9 mouse cellular contexts compared by ENCODE assay signal in genomic region chr12:27537017-27537416, GRCm38 (mm10).
A peak's percentile ranks its signal among the peaks of the same experiment; 100 is the strongest.
DNase-seq lines count a peak whose midpoint lies in the region; ATAC-seq lines count a peak whose summit lies in the region.
"Had no signal": no experiment of that assay in that cellular context is flagged by ENCODE, and none has a peak within 500 bp of the region (broad histone marks: within the 10 kb centered on the region; RNA-seq: fewer than 3 reads in every experiment).

No protein-coding gene starts in this region.

- 0 out of 2 replicates have a peak overlapping the region, but pooled peaks have one; percentile 23 for H3K27ac ChIP-seq in embryonic facial prominence, embryonic 11.5 days (replicated peaks; ENCODE audit: low read depth, low read length)
- peak overlapping the region; percentile 23; the same call in 1 of the 2 replicates for H3K27ac ChIP-seq in hindbrain, embryonic 10.5 days
- peak overlapping the region; percentile 52 for H3K27ac ChIP-seq in midbrain, embryonic 14.5 days (replicated peaks; ENCODE audit: low read depth, low read length)

- H3K9ac ChIP-seq in embryonic facial prominence, embryonic 11.5 days (replicated peaks; ENCODE audit: low read length): no peak overlapping the region
- no peak overlapping the region for H3K9ac ChIP-seq in midbrain, embryonic 14.5 days (replicated peaks; ENCODE audit: low read length)

- no peaks in the 10 kb centered on the region for H3K27me3 ChIP-seq in embryonic facial prominence, embryonic 11.5 days (ENCODE audit: control insufficient read depth, insufficient read depth, low read length)
- H3K27me3 ChIP-seq in hindbrain, embryonic 10.5 days (ENCODE audit: insufficient read depth, poor library complexity, severe bottlenecking): no peaks in the 10 kb centered on the region
- no peaks in the 10 kb centered on the region for H3K27me3 ChIP-seq in midbrain, embryonic 14.5 days (ENCODE audit: control insufficient read depth, insufficient read depth, low read length)

- no peaks in the 10 kb centered on the region for H3K4me1 ChIP-seq in embryonic facial prominence, embryonic 11.5 days (ENCODE audit: control insufficient read depth, insufficient read depth, low read length)
- peaks cover 20% of the 10 kb centered on the region for H3K4me1 ChIP-seq in hindbrain, embryonic 10.5 days (replicated peaks)
- H3K4me1 ChIP-seq in midbrain, embryonic 14.5 days (ENCODE audit: control insufficient read depth, insufficient read depth, low read length): peaks cover 14% of the 10 kb centered on the region

- no peak overlapping the region for H3K4me2 ChIP-seq in embryonic facial prominence, embryonic 11.5 days (ENCODE audit: low read depth, low read length)
- H3K4me2 ChIP-seq in midbrain, embryonic 14.5 days (ENCODE audit: low read length): no peak overlapping the region

- intact Hi-C loops in left cerebral cortex, postnatal 14 days (cut with DNase I): no loop called here

- WGBS in embryonic facial prominence, embryonic 11.5 days: 39% methylated on average over 9 of the region's 9 CpGs
- WGBS in hindbrain, embryonic 10.5 days: 71% methylated on average over 9 of the region's 9 CpGs
- 37% methylated on average over 9 of the region's 9 CpGs for WGBS in midbrain, embryonic 14.5 days

- H3K9me3 ChIP-seq in embryonic facial prominence, embryonic 11.5 days (replicated peaks; ENCODE audit: control insufficient read depth, low read length): no peaks in the 10 kb centered on the region
- no peaks in the 10 kb centered on the region for H3K9me3 ChIP-seq in hindbrain, embryonic 10.5 days
- no peaks in the 10 kb centered on the region for H3K9me3 ChIP-seq in midbrain, embryonic 14.5 days (ENCODE audit: control insufficient read depth, low read length)

- no peaks in the 10 kb centered on the region for H3K36me3 ChIP-seq in embryonic facial prominence, embryonic 11.5 days (replicated peaks; ENCODE audit: control insufficient read depth, insufficient read depth, low read depth, low read length)
- no peaks in the 10 kb centered on the region for H3K36me3 ChIP-seq in hindbrain, embryonic 10.5 days
- H3K36me3 ChIP-seq in midbrain, embryonic 14.5 days (ENCODE audit: control insufficient read depth, insufficient read depth, low read length): no peaks in the 10 kb centered on the region

- H3K4me3 ChIP-seq in embryonic facial prominence, embryonic 11.5 days (ENCODE audit: low read depth, low read length): no peak overlapping the region
- no peak overlapping the region for H3K4me3 ChIP-seq in hindbrain, embryonic 10.5 days
- H3K4me3 ChIP-seq in midbrain, embryonic 14.5 days (replicated peaks; ENCODE audit: low read depth, low read length): no peak overlapping the region
- H3K4me3 ChIP-seq: erythroblast, embryonic 14.5 days had no signal

- DNase-seq in left cerebral cortex, postnatal 14 days (ENCODE audit: low spot score in 2 of 2): peak; percentile 5 to 7
- DNase-seq in left cerebral cortex, adult 9 months (ENCODE audit: low spot score in 2 of 2): no peak
- DNase-seq in embryonic facial prominence, embryonic 11.5 days (ENCODE audit: low spot score): peak; percentile 47
- DNase-seq in hindbrain, embryonic 10.5 days (ENCODE audit: low spot score): no peak
- peak; percentile 56 for DNase-seq in midbrain, embryonic 14.5 days
- DNase-seq in layer of hippocampus, adult 11-12 months (ENCODE audit: low spot score): no peak
- no peak for DNase-seq in gastrocnemius, postnatal 4 days (ENCODE audit: low spot score in 2 of 2)
- DNase-seq: heart, postnatal 14 days had no signal

- ATAC-seq in embryonic facial prominence, embryonic 11.5 days (replicated peaks; ENCODE audit: insufficient number of reproducible peaks, low FRiP score, low TSS enrichment, low read depth): no peak
- ATAC-seq in midbrain, embryonic 14.5 days (ENCODE audit: low FRiP score, low TSS enrichment): no peak

Comparison
In these comparisons a context has a peak if more than half of its experiments do, and no peak if none do; other contexts are left out.
1. DNase-seq: peak in left cerebral cortex, postnatal 14 days (2 of 2), embryonic facial prominence, embryonic 11.5 days (single experiment) and midbrain, embryonic 14.5 days (single experiment); none in left cerebral cortex, adult 9 months (0 of 2), hindbrain, embryonic 10.5 days (single experiment), layer of hippocampus, adult 11-12 months (single experiment) and gastrocnemius, postnatal 4 days (0 of 2).
2. Peak in every context shown above with its lines, with median percentiles within 50 percentile points of each other: H3K27ac ChIP-seq.